Mouse (Mus musculus): Measurements from ENCODE around the gene Sestd1. TPM values are rescaled to one million over a fixed set of nuclear protein-coding genes. Genes with fewer than 3 reads are reported as not detected.

Sestd1 gene
- polyA plus RNA-seq, 1 experiment from 2014 or later = 27.2 TPM

- Histone ChIP-seq H3K27me3 (no peaks in the 10 kb centered on the region), H3K4me3 (no peak overlapping the region), H3K27ac (replicated peaks) (no peak overlapping the region), H3K4me1 (peaks cover 12% of the 10 kb centered on the region; the same call in 1 of the 2 replicates), H3K9ac (replicated peaks) (no peak overlapping the region), H3K9me3 (no peaks in the 10 kb centered on the region), H3K36me3 (peaks cover 14% of the 10 kb centered on the region; the same call in 1 of the 2 replicates), H3K4me2 (replicated peaks) (no peak overlapping the region)
- ATAC-seq (ENCODE audit: low FRiP score, low read depth) = no peak
- WGBS = 94% methylated on average over 10 of the region's 10 CpGs
Observed at GRCm38 (mm10) chr2:77247200-77247830, 33.1 kb downstream of the Sestd1 start.

- no peak for ATAC-seq (ENCODE audit: low FRiP score, low read depth)
- Histone ChIP-seq H3K4me2 (replicated peaks) (no peak overlapping the region), H3K9ac (replicated peaks) (no peak overlapping the region), H3K27ac (replicated peaks) (no peak overlapping the region; the same call in 1 of the 2 replicates), H3K4me1 (peaks cover 12% of the 10 kb centered on the region; the same call in 1 of the 2 replicates), H3K9me3 (no peaks in the 10 kb centered on the region), H3K27me3 (no peaks in the 10 kb centered on the region), H3K4me3 (no peak overlapping the region), H3K36me3 (peaks cover 19% of the 10 kb centered on the region)
- WGBS = 80% methylated on average over 3 of the region's 3 CpGs
Observed at GRCm38 (mm10) chr2:77245806-77246205, 34.6 kb downstream of the Sestd1 start.

- Histone ChIP-seq H3K27me3 (no peaks in the 10 kb centered on the region), H3K36me3 (peaks cover 39% of the 10 kb centered on the region), H3K4me1 (peaks cover 5% of the 10 kb centered on the region; the same call in 1 of the 2 replicates), H3K4me3 (no peak overlapping the region), H3K9me3 (no peaks in the 10 kb centered on the region), H3K4me2 (replicated peaks) (no peak overlapping the region), H3K9ac (replicated peaks) (no peak overlapping the region), H3K27ac (replicated peaks) (no peak overlapping the region)
- WGBS = 91% methylated on average over 6 of the region's 6 CpGs
- ATAC-seq (ENCODE audit: low FRiP score, low read depth) = no peak
Observed at GRCm38 (mm10) chr2:77242248-77242647, 38.1 kb downstream of the Sestd1 start.

- Histone ChIP-seq H3K4me2 (replicated peaks) (no peak overlapping the region), H3K27ac (replicated peaks) (no peak overlapping the region), H3K9me3 (no peaks in the 10 kb centered on the region), H3K4me3 (no peak overlapping the region), H3K4me1 (peaks cover 8% of the 10 kb centered on the region; the same call in 1 of the 2 replicates), H3K9ac (replicated peaks) (no peak overlapping the region), H3K36me3 (peaks cover 41% of the 10 kb centered on the region), H3K27me3 (no peaks in the 10 kb centered on the region)
- ATAC-seq (ENCODE audit: low FRiP score, low read depth) = no peak
- 97% methylated on average over 3 of the region's 3 CpGs for WGBS
Observed at GRCm38 (mm10) chr2:77238607-77239006, 41.8 kb downstream of the Sestd1 start.

GRCm38 (mm10) chr2:77238046-77238445 is 42.3 kb downstream of the Sestd1 start:
- peaks cover 44% of the 10 kb centered on the region for H3K36me3 ChIP-seq
- no peaks in the 10 kb centered on the region for H3K9me3 ChIP-seq
- no peaks in the 10 kb centered on the region for H3K27me3 ChIP-seq

GRCm38 (mm10) chr2:77236860-77237259 is 43.5 kb downstream of the Sestd1 start:
- H3K27me3 ChIP-seq = no peaks in the 10 kb centered on the region
- no peak overlapping the region for H3K4me2 ChIP-seq (replicated peaks)
- H3K9ac ChIP-seq (replicated peaks) = no peak overlapping the region
- peaks cover 56% of the 10 kb centered on the region for H3K36me3 ChIP-seq
- no peak for ATAC-seq (ENCODE audit: low FRiP score, low read depth)
- peaks cover 8% of the 10 kb centered on the region; the same call in 1 of the 2 replicates for H3K4me1 ChIP-seq
- no peak overlapping the region for H3K4me3 ChIP-seq
- WGBS = 85% methylated on average over 4 of the region's 4 CpGs
- no peak overlapping the region for H3K27ac ChIP-seq (replicated peaks)
- H3K9me3 ChIP-seq = no peaks in the 10 kb centered on the region

More at GRCm38 (mm10) chr2:77238046-77238445, 42.3 kb downstream of the Sestd1 start:
- peaks cover 8% of the 10 kb centered on the region; the same call in 1 of the 2 replicates for H3K4me1 ChIP-seq
- WGBS = 81% methylated on average over 3 of the region's 3 CpGs
- ATAC-seq (ENCODE audit: low FRiP score, low read depth) = no peak
- no peak overlapping the region for H3K4me3 ChIP-seq
- H3K27ac ChIP-seq (replicated peaks) = no peak overlapping the region
- no peak overlapping the region for H3K4me2 ChIP-seq (replicated peaks)
- H3K9ac ChIP-seq (replicated peaks) = no peak overlapping the region

- Histone ChIP-seq H3K4me1 (peaks cover 8% of the 10 kb centered on the region; the same call in 1 of the 2 replicates), H3K27me3 (no peaks in the 10 kb centered on the region), H3K27ac (replicated peaks) (no peak overlapping the region), H3K9ac (replicated peaks) (no peak overlapping the region), H3K4me3 (no peak overlapping the region), H3K36me3 (peaks cover 60% of the 10 kb centered on the region), H3K4me2 (replicated peaks) (no peak overlapping the region), H3K9me3 (no peaks in the 10 kb centered on the region)
- 88% methylated on average over 4 of the region's 4 CpGs for WGBS
- ATAC-seq (ENCODE audit: low FRiP score, low read depth) = no peak
Observed at GRCm38 (mm10) chr2:77235896-77236295, 44.5 kb downstream of the Sestd1 start.

- Histone ChIP-seq H3K9ac (replicated peaks) (no peak overlapping the region), H3K36me3 (peaks cover 48% of the 10 kb centered on the region), H3K27me3 (no peaks in the 10 kb centered on the region), H3K27ac (replicated peaks) (no peak overlapping the region), H3K4me1 (peaks cover 8% of the 10 kb centered on the region; the same call in 1 of the 2 replicates), H3K9me3 (no peaks in the 10 kb centered on the region), H3K4me2 (replicated peaks) (no peak overlapping the region), H3K4me3 (no peak overlapping the region)
- ATAC-seq (ENCODE audit: low FRiP score, low read depth) = no peak
- WGBS = 98% methylated on average over 2 of the region's 2 CpGs
Observed at GRCm38 (mm10) chr2:77232604-77233003, 47.8 kb downstream of the Sestd1 start.

GRCm38 (mm10) chr2:77220960-77221359 is 59.4 kb downstream of the Sestd1 start:
- H3K36me3 ChIP-seq = peaks cover 10% of the 10 kb centered on the region; the same call in 1 of the 2 replicates
- no peak overlapping the region for H3K4me3 ChIP-seq
- ATAC-seq (ENCODE audit: low FRiP score, low read depth) = no peak
- H3K9me3 ChIP-seq = no peaks in the 10 kb centered on the region
- no peaks in the 10 kb centered on the region for H3K27me3 ChIP-seq
- no peak overlapping the region for H3K9ac ChIP-seq (replicated peaks)
- 71% methylated on average over 2 of the region's 2 CpGs for WGBS
- no peak overlapping the region for H3K4me2 ChIP-seq (replicated peaks)
- H3K27ac ChIP-seq (replicated peaks) = no peak overlapping the region
- H3K4me1 ChIP-seq = 0 out of 2 replicates have a peak, but pooled peaks cover 3% of the 10 kb centered on the region

- Histone ChIP-seq H3K9me3 (no peaks in the 10 kb centered on the region), H3K4me3 (no peak overlapping the region), H3K36me3 (peaks cover 46% of the 10 kb centered on the region), H3K27me3 (no peaks in the 10 kb centered on the region), H3K4me2 (replicated peaks) (no peak overlapping the region), H3K27ac (replicated peaks) (no peak overlapping the region), H3K4me1 (no peaks in the 10 kb centered on the region), H3K9ac (replicated peaks) (no peak overlapping the region)
- no peak for ATAC-seq (ENCODE audit: low FRiP score, low read depth)
- WGBS = 73% methylated on average over 5 of the region's 5 CpGs
Observed at GRCm38 (mm10) chr2:77212885-77213284, 67.5 kb downstream of the Sestd1 start.

- Histone ChIP-seq H3K27me3 (no peaks in the 10 kb centered on the region), H3K36me3 (peaks cover 30% of the 10 kb centered on the region), H3K4me2 (replicated peaks) (no peak overlapping the region), H3K4me3 (no peak overlapping the region), H3K9me3 (no peaks in the 10 kb centered on the region), H3K9ac (replicated peaks) (no peak overlapping the region), H3K4me1 (no peaks in the 10 kb centered on the region), H3K27ac (replicated peaks) (no peak overlapping the region)
- WGBS = 95% methylated on average over 3 of the region's 3 CpGs
- ATAC-seq (ENCODE audit: low FRiP score, low read depth) = no peak
Observed at GRCm38 (mm10) chr2:77206951-77207350, 73.4 kb downstream of the Sestd1 start.

- WGBS = 69% methylated on average over 2 of the region's 2 CpGs
- Histone ChIP-seq H3K9me3 (no peaks in the 10 kb centered on the region), H3K27me3 (no peaks in the 10 kb centered on the region)
Observed at GRCm38 (mm10) chr2:77203916-77204315, 76.5 kb downstream of the Sestd1 start.

More at GRCm38 (mm10) chr2:77203916-77204315, 76.5 kb downstream of the Sestd1 start:
- H3K36me3 ChIP-seq = peaks cover 12% of the 10 kb centered on the region
- no peak overlapping the region for H3K9ac ChIP-seq (replicated peaks)
- H3K4me3 ChIP-seq = no peak overlapping the region
- H3K27ac ChIP-seq (replicated peaks) = no peak overlapping the region
- H3K4me1 ChIP-seq = no peaks in the 10 kb centered on the region
- ATAC-seq (ENCODE audit: low FRiP score, low read depth) = no peak
- H3K4me2 ChIP-seq (replicated peaks) = no peak overlapping the region

Measured in midbrain, embryonic 12.5 days (tissue).